Mouse (Mus musculus): Measurements from ENCODE around the gene Gm42791.
A peak's percentile ranks its signal among the peaks of the same experiment; 100 is the strongest.

Gm42791 gene

DNA sequence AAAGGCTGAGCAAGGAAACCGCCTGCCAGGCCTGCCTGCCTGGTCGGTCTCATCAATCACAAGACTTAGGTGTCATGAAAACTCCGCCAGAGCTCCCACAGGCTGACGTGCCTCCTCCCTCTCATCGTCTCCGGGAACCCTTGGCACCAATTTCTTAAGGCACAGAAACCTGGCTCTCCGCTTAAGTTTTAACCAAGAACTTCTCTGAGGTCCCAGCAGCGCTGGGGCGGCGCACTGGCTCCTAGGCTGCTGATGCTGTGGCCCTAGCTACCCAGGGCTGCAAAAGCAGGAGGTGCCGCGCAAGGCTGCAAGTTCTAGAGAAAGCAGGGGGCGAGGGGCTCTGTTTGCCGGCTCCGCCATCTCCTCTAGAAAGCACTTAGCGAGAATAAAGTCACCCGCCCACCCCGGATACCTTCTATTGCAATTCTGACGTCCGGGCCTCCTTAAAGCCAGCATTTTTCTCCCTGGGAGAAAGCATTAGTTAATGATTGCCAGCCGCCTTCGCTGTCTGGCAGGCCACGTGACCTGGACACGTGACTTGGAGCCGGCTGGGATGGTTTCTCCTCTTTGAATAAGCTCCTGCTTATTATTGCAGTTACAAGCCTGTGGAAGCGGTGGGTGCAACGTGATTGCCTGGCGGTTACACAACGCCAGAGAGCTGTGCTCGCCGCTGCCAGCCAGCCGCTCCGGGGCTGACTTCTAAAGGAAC lies at the start of gene Gm42791:
TSS of gene Gm42791 (minus strand) at position 442 of the 709 bp plus-strand sequence.
- peak; percentile 74 for DNase-seq (ENCODE audit: low spot score)

DNA sequence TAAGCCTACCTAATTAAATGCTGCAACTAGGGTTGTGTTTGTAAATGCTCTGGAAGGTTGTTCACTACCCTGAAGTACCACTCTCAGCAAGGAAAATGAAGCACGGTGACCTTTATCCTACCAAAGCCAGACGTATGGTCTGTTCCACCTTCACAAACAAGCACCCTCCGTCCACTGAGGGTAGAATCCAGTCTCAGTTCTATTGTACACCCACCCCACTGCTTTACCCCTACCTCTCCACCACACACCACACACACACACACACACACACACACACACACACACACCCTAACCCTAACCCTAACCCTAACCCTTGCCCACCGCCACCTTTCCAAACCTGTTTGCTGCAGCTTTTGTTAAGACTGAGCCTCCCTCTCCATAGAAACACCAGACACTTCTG lies 49.1 kb upstream of the Gm42791 start:
- no peak for DNase-seq (ENCODE audit: low spot score)

DNA sequence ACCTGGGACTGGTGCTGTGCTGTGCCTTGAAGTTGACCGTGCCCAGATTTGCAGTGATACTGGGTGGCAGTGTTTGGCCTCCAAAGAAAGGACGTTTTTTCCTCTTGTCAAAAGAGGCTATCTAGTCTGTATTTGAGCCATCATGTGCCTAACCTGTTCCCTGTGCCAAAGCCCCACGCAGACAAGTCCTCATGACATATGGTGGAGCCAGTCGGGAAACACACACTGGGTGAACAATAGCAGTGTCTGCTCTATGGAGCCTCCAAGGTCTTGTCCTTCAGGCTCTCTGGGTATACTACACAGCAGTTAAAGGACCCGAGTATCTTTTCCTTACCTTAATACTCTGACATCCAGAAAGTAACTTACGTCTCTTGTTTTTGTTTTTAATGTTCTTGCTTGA lies 48.3 kb upstream of the Gm42791 start:
- DNase-seq (ENCODE audit: low spot score) = no peak

DNA sequence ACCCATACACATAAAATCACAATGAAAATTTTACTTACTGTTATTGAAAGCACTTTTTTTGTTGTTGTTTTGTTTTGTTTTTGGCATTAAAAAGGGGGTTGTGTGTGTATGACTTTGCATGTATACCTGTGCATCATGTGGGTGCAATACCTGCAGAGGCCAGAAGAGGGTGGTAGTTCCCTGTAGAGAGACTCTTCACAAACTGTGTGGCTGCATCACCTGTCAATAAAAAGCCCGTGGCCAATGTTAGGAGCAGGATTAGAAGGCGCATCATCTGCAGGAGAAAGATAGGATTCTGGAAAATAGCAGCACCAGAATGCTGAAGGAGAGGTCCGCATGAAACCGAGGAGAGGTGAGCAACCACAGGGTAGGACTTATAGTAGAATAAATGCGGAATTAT lies 44.9 kb upstream of the Gm42791 start:
- peak; percentile 66 for DNase-seq (ENCODE audit: low spot score)

DNA sequence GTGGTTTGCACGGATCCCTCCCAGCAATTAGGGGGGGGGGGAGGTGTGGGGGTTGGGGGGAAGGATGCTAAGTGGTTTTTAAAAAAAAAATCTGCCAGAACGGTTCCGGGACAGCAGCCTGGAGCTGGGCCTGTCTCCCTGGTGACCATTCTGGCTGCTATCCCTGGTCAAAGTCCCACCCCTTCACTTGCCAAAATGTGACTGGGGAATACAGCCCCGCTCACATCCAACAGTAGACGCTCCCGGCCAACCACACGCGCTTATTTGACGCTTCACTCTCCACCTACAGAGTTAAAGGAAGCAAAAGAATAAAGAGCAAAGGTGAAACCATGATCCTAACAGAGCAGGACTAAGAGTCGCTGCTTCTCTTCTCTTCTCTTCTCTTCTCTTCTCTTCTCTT lies 42.8 kb upstream of the Gm42791 start:
- no peak for DNase-seq (ENCODE audit: low spot score)

DNA sequence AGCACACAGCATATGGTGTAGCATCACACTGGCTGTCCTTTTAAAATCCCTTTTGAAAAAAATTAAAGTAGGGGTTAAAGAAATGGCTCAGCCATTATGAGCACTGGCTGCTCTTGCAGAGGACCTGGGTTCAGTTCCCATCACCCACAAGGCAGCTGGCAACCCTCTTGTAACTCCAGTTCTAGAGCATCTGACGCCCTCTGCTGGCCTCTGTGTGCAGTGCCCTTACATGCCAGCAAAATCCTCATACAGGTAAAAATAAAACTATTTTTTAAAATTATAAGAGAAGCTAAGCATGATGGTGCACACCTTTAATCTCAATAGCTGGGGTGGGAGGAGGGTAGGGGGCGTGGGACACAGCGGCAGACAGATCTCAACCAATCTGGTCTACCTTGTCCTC lies 42.0 kb upstream of the Gm42791 start:
- DNase-seq (ENCODE audit: low spot score) = no peak

DNA sequence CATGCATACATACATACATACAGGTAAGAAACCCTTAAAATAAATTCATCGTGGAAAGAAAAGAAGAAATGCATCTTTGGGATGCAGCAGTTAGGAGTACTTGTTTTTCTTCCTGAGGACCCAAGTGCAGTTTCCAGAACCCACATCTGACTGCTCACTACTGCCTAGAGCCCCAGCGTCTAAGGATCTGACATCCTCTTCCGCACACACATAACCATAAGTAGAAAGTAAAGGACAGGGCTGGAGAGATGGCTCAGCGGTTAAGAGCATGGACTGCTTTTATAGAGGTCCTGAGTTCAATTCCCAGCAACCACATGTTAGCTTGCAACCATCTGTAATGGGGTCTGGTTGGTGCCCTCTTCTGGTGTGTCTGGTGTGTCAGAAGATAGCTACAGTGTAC lies 37.5 kb upstream of the Gm42791 start:
- no peak for DNase-seq (ENCODE audit: low spot score)

DNA sequence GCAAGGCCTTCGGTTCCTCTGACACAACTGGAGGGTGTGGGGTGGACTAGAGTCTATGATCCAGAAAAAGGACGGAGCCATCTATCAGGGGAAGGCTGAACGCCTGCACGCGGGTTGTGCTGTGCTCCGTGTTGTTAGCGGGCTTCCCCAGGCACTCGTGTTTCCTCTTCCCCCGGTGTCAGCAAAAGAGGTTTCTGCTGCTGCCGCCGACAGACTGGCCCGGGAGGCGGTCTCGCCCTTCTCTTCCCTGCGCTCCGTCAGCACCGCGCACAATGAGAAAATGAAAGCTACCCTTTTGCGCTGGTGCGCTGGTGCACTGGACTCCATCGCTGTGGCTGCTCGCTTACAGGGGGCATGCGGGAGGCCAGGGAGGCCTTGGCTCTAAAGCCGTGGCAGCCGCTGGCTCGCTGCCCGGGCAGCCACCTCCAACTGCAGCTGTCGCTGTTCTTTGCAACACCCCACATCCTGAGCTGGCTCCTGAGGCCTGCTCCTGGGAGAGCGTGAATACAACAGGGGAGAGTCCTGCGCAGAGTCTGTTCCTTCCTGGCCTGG lies 36.3 kb upstream of the Gm42791 start:
- DNase-seq (ENCODE audit: low spot score) = no peak

DNA sequence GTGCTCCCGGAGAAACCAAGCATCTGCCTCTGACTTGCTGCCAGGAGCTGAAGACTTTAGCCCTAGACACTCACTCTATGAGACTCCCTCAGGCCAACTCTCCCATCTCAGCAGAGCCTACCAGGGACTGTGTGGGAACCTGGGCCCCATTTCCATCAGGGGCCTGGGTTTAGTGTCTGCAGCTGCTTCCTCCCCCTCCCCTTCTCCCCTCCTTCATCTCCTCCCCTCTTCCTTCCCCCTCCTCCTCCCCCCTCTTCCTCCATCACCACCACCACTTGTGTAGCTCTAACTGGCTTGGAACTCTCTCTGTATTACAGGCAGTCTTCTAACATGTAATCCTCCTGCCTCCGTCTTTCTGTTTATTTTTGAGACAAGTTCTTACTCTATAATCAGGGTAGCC lies 35.2 kb upstream of the Gm42791 start:
- DNase-seq (ENCODE audit: low spot score) = no peak

DNA sequence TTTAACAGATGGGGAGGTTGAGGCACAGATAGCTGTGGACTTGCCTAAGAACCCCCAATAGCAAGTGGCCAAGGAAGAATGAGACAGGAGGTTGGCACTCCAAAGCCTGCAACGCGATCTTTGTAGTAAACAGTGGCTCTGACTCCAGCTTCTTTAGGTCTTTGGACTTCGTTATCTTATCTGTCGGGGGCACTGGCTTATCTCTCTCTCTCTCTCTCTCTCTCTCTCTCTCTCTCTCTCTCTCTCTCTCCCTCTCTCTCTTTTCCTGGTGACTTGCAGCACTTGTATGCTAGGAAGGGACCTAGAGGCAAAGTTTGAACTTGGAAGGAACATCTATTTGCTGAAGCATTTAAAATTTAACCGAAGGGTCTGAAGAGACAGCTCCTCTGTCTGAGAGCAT lies 33.4 kb upstream of the Gm42791 start:
- no peak for DNase-seq (ENCODE audit: low spot score)

DNA sequence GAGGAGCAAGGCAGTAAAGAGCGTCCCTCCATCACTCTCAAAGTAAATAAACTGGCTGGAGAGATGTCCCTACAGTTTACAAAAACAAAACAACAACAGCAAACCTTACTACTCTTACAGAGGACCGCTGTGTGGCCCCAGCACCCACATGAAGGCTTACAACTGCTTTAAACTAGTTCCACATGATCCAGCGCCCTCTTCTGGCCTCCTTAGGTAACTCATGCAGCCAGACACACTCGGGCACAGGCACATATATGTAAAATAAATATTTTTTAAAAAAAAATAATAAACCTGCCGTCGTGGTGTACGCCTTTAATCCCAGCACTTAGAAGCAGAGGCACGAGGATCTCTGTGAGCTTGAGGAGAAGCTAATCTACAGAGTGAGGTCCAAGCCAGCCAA lies 32.4 kb upstream of the Gm42791 start:
- no peak for DNase-seq (ENCODE audit: low spot score)

DNA sequence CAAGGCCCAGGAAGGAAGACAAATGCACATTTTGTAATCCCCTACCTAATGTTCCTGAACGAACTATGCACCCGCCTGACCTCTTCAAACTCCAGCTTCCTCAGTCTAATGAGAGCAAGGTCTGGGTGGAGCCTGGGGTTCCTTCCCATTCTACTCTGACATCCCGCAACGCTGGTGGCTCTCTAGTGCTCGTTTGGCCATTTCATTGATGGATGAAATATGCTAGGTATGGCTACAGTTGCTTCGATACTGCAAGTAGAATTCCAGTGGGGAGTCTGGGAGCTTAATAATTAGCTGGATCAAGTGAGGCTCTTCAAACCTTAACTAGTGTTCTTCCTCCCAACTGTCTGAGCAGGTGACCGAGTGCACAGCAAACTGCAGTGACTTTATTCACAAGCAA lies 26.2 kb upstream of the Gm42791 start:
- DNase-seq (ENCODE audit: low spot score) = no peak

DNA sequence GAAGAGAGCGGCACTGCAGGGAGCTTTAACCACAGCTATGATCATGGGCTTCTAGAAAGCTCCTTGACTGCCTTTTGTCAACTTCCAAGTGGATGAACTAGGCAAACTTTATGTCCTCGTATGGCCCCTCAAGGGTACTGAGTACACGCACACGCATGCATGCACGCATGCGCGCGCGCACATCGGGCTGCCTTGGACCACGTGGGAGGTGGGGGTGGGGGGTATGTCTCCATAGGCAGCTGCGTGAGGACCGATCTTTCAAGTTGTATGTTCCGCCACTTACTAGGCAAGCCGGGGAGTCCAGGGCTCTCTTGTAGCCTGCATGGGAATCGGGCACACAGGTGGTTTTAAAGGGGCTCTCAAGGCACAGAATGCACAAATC lies 25.7 kb upstream of the Gm42791 start:
- no peak for DNase-seq (ENCODE audit: low spot score)

DNA sequence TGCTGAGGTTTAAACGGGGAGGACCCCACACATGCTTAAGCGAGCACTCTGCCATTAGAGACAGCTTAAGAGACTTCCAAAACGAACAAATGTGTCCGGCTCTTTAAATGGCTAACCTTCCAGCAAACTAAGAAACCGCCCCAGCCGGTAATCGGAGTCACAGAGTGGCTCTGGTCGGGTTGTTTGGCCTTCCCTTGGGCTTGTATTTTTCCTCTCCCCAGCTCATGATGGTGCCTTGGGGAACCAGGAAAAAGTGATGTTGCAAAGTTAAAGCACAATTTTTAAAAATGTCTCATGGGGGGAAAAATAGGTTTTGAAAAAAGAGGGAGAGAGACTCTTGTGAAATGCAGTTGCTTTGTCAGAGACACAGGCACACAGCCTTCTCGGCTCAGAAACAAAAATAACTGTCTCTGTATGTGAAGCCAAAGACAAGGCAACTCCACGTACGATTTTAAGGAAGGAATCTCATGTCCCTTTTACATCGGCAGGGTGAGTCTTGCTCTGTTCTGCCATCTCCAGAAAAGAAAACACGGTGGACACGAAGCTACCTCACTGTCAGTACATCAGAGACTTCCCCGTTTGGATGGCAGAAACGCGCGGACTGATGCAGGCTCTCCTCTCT lies 25.2 kb upstream of the Gm42791 start:
- no peak for DNase-seq (ENCODE audit: low spot score)

DNA sequence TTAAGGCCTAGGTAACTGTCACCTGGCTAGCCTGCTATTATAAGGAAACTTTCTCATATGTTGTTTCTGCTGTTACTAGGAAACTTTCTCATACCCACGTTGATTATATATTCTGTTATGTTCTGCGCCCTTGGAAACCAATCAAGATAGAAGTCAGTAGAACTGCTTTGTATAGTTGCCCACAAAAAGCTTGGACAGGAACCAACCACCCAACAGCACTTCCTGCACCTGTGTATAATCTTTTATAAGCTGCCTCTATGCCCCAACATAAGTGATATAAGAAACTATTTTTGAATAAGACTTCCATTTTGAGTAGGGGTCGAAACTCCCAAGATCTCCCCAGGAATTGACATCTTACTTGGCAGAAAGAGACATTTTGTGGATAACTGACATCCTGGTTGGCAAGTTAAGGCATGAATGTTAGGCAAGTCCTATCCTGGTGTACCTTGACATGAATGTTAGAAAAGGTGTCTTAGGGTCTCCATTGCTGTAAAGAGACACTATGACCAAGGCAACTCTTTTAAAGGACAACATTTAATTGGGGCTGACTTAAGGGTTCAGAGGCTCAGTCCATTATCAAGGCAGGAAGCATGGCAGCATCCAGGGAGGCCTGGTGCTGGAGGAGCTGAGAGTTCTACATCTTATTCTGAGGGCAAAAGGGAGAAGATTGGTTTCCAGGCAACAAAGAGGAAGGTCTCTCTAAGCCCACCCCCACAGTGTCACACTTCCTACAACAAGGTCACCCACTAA lies 22.9 kb upstream of the Gm42791 start:
- DNase-seq (ENCODE audit: low spot score) = no peak

DNA sequence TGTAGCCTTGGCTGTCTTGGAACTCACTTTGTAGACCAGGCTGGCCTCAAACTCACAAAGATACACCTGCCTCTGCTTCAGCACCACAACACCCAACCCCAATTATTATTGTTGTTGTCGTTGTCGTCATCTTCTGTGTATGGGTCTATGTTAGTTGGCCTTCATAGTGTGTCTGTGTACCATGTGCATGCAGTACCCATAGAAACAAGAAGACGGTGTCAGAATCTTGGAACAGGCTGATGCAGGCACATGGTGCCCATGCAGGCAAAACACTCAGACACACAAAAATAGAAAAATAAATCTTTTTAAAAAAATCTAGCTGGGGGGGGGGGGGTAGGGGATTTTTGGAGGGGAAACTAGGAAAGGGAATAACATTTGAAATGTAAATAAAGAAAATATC lies 22.2 kb upstream of the Gm42791 start:
- DNase-seq (ENCODE audit: low spot score) = no peak

DNA sequence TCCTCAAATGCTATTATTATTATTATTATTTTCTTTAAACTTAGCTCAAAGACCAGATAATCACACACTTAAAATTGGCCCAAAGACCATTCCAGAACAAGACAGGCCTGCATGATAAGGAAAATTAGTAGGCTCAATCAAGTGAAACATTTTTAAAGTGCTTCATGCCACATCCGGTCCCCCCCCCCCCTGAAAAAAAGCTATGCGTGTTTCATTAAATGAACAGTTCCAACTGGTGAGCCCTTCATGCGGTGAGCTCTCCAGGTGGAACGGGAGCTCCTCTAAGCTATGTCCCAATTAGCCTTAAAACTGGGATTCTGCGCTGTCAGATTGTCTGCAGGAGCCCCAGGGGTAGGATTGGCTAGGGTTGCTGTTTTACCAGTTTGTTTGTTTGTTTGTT lies 21.3 kb upstream of the Gm42791 start:
- DNase-seq (ENCODE audit: low spot score) = no peak

DNA sequence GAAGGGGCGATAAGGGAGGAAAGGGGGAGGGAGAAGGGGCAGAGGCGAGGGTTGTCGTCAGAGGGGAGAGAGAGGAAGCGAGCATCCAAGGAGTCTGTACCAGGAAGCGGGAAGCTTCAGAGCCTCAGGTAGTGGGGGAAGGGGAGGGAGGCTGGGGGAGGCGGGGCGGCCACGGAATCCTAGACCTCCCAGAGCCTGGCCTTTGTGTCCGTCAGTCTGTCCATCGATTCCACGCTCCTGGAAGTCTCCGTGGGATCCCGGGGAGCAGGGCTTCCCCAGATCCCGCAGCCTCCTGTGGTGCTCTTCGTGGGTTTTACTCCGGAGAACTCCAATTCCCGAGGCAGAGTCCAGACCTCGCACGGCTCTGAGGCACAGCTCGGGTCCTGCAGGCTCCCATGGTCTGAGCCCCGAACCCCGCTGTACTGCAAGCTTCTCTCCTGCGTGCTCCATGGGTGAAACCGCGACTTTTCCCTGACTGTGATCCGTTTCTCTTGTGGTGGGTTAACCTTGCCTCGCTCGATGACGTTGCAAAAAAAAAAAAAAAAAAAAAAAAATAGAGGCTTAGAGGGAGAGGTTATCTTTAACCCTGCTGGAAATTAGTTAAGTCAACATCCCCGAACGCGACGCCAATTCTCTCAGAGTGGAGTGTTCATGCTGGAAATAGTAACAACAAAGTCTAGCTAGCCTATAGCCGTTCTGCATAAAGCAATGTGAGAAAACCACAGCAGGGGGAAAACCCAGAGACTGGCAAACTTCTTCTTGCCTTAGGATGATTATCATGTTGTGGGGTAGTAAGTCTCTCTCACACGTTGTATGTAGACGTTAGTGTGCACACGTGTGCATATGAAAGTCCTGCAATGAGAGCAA lies 20.6 kb upstream of the Gm42791 start:
- peak; percentile 53 for DNase-seq (ENCODE audit: low spot score)

DNA sequence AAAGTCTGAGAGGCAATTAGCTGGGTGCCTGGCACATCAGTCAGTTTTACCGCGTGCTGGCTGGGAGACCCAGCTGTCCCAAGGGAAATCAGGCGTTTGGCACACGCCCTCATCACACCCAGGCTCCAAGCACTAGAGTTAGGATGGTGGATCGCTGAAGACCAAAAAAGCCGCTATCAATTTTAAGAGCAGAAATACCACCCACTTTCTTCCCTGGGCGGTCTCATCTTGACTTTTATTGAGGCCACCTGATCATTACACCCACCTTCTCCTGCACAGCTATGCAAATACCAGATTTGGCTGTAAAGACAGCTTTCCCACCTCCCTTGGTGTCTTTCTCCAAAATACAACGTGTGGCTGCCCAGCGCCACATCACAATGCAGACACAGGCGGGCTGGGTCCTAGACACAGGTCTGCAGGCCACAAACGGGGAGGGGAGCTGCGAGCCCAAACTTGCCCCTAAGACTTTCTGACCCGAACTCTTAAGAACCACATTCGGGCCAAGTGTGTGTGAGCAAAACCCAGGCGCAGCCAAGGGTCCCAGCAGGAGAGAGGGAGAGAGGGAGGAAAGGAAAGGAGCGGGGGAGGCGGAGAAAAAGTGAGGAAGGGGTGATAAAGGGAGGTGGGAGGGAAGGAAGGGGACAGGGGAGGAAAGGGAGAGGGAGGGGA lies 19.8 kb upstream of the Gm42791 start:
- no peak for DNase-seq (ENCODE audit: low spot score)

DNA sequence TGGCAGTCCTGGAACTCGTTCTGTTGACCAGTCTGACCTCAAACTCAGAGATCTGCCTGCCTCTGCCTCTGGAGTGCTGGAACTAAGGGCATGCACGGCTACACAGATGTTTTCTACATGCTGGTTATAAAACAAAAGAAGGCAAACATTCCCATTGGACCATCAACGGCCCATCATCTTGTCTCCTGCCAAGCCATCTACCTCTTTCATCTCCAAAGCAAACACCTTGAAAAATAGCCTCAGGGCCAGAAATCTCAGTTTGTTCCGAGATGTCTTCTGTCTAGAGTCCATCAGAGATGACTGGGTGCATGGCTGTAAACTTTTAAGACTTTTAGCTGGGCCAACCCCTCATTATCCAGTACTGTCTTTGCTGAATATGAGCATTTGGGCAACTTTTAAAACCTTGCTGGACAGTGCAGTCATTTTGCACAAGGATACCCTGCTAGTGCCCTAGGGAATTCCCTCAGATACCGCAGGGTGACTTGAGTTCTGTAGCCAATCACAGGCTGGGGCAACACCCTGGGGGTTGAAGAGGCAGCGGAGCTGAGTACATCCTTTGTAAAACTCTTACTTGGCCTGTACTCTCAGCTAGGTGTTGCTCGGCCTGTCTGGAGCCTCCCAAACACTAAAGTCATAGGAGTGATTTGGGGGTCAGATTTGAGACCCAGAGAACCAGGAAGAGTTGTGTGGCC lies 19.0 kb upstream of the Gm42791 start:
- no peak for DNase-seq (ENCODE audit: low spot score)

DNA sequence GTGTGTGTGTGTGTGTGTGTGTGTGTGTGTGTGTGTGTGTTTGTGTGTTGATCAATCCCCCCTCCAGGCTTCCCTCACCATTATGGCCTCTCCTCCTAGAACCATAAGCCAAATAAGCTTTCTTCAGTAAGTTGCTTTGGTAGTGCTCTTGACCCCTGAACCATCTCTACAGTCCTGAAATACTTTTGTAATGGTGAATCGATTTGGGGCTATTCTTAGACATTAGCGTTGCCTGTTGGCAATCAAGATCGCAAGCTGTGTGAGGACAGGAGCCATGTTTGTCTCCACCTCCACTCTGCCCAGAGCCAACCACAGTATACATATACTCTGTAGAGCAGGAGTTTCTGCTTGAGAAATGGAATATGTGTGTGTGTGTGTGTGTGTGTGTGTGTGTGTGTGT lies 14.2 kb upstream of the Gm42791 start:
- DNase-seq (ENCODE audit: low spot score) = no peak

Data from c-Kit-positive CD71-positive TER-119-positive erythroid progenitor cells, embryonic 14.5 days (primary cell).